Mouse (Mus musculus) embryo, embryonic 11.5 days (tissue): ENCODE results near the gene Tle6.

Experiments used
- DNase-seq: peaks from one replicate; pipeline ENCODE4 v3.0.0-alpha.2; 2012; ENCODE audit warnings: low read depth, low spot score

Gene Tle6

GRCm38 (mm10) chr10:81623441-81623840, 22.6 kb upstream of the Tle6 start:
- DNase-seq, result no peak

GRCm38 (mm10) chr10:81620786-81621185, 19.9 kb upstream of the Tle6 start:
- DNase-seq, result no peak

GRCm38 (mm10) chr10:81619976-81620375, 19.1 kb upstream of the Tle6 start:
- no peak for DNase-seq

- DNase-seq, result no peak
These were observed 14.6 kb upstream of the Tle6 start for GRCm38 (mm10) chr10:81615486-81615885.

GRCm38 (mm10) chr10:81612779-81613178, 11.9 kb upstream of the Tle6 start:
- DNase-seq, result no peak

- DNase-seq, result no peak
These were observed 7.4 kb upstream of the Tle6 start for GRCm38 (mm10) chr10:81608308-81608707.

- DNase-seq, result peak; percentile 95
These were observed 5.3 kb upstream of the Tle6 start, which contains the start of gene BC025920 for GRCm38 (mm10) chr10:81605974-81606751. BC025920 (plus strand) TSS chr10:81606270.

- no peak for DNase-seq
These were observed 4.7 kb upstream of the Tle6 start for GRCm38 (mm10) chr10:81605666-81605973.

- DNase-seq, result peak; percentile 81
These were observed 4.2 kb upstream of the Tle6 start for GRCm38 (mm10) chr10:81604968-81605665.

GRCm38 (mm10) chr10:81604019-81604967, 3.4 kb upstream of the Tle6 start:
- no peak for DNase-seq

- DNase-seq, result no peak
These were observed 1.9 kb upstream of the Tle6 start for GRCm38 (mm10) chr10:81602741-81603151.

GRCm38 (mm10) chr10:81601396-81601905, 578 bp upstream of the Tle6 start:
- DNase-seq, result no peak

GRCm38 (mm10) chr10:81600096-81600495, 777 bp downstream of the Tle6 start:
- DNase-seq, result no peak

- DNase-seq, result no peak
These were observed 1.2 kb downstream of the Tle6 start for GRCm38 (mm10) chr10:81599630-81600029.

- no peak for DNase-seq
These were observed 2.0 kb downstream of the Tle6 start for GRCm38 (mm10) chr10:81598871-81599270.

GRCm38 (mm10) chr10:81598342-81598741, 2.5 kb downstream of the Tle6 start:
- DNase-seq, result no peak

- DNase-seq, result no peak
These were observed 3.5 kb downstream of the Tle6 start for GRCm38 (mm10) chr10:81597137-81597950.

- no peak for DNase-seq
These were observed 4.3 kb downstream of the Tle6 start for GRCm38 (mm10) chr10:81596611-81597010.

GRCm38 (mm10) chr10:81595599-81595998, 5.3 kb downstream of the Tle6 start:
- DNase-seq, result no peak

GRCm38 (mm10) chr10:81593935-81594334, 6.9 kb downstream of the Tle6 start:
- no peak for DNase-seq

- no peak for DNase-seq
These were observed 7.7 kb downstream of the Tle6 start for GRCm38 (mm10) chr10:81593223-81593622.
